Mouse (Mus musculus) olfactory bulb, adult 2 months (tissue): ENCODE measurements around the gene Gmeb1. TPM values are rescaled to one million over a fixed set of nuclear protein-coding genes. Genes with fewer than 3 reads are reported as not detected.
"Not testable (repeated sequence)": the region's sequence is repeated elsewhere in the genome, so short reads cannot be mapped to it uniquely, and the experiment has no call there.

ENCODE experiments used
- H3K27ac ChIP-seq: fragments of 200-500 bp; 2 replicates; pipeline ENCODE4 v1.5.1; 2012; ENCODE audit warnings: low read depth, low read length; ENCODE audit not compliant: insufficient read depth
- H3K4me1 ChIP-seq: fragments of 200-500 bp; 2 replicates; pipeline ENCODE4 v1.6.1; 2012; ENCODE audit warnings: low read length; ENCODE audit not compliant: control insufficient read depth, insufficient read depth
- H3K4me3 ChIP-seq: fragments of 200-500 bp; 2 replicates; pipeline ENCODE4 v1.5.1; 2012; ENCODE audit warnings: mild to moderate bottlenecking, low read depth, low read length, moderate library complexity; ENCODE audit not compliant: insufficient read depth
- CTCF ChIP-seq: fragments of 200-500 bp; IDR thresholded peaks from 2 replicates; pipeline ENCODE4 v1.5.1; 2012; ENCODE audit warnings: low read depth, mild to moderate bottlenecking, low read length, moderate library complexity; ENCODE audit not compliant: insufficient read depth
- POLR2A ChIP-seq: fragments of 200-500 bp; IDR thresholded peaks from 2 replicates; pipeline ENCODE4 v1.6.1; 2012; ENCODE audit warnings: mild to moderate bottlenecking, low read depth, low read length, moderate library complexity; ENCODE audit not compliant: insufficient read depth
- WGBS: fragments of 180-500 bp; shearing (Covaris S2); methylation state at CpG from one replicate; pipeline ENCODE4 v1.1.7; 2018; 5-methylcytosine and 5-hydroxymethylcytosine counted together
- polyA plus RNA-seq: library from polyadenylated mRNA; stranded (reverse); fragments of >200 nt; gene quantifications from 2 replicates; pipeline ENCODE4 v1.2.4, GENCODE M21; 2012; ENCODE audit warnings: low replicate concordance; ENCODE audit not compliant: missing spikeins, insufficient read depth, insufficient read length

The Gmeb1 gene
- not detected in 2 replicates for polyA plus RNA-seq

DNA sequence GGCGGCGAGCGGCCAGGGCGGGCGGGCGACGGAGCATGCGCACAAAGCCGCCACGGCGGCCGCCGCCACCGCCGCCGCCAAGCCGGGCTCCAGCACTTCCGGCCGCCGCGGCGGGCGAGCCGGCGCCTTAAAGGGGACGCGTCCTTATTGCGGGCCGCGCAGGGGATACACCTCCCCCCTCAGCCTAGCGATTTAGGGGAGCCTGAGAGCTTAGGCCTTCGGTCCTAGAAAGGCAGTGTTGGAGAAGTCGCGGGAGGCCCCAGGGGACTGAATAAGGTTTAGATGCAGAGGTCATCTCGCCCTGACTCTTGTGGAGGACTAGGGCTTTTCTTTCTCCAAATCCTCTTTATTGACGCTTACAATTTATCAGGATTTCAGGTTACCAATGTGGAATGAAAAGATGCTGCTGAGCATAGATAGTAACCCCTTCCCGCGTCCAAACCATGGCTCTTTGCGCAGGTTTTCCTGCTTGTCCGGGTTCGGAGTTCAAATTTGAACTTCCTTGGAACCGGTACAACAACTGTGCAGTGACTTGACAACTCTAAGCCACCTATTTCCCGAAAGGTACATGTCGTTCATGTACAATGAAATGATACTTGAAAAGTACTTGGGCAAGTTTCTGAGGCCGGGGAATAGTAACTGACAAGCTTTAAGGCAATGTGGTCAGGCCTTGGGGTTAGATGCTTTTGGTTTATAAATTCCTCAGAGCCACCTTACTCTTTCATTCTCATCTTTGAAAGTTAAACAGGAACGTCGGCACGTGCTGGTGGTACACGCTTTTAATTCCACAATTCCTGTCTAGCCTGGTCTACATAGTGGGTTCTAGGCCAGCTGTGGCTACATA, at the start of gene Gmeb1:
Gene Gmeb1, minus strand, starts transcription at position 89 of the 844 bp plus-strand sequence.
- Histone ChIP-seq H3K4me1 (no peaks in the 10 kb centered on the region), H3K4me3 (peak within 1 kb of the TSS; percentile 94), H3K27ac (peak within 1 kb of the TSS; percentile 99)
- 12% methylated on average over 49 of the region's 49 CpGs for WGBS
- TF ChIP-seq CTCF (no peak), POLR2A (peak; percentile 56; the same call in 1 of the 2 replicates)

DNA sequence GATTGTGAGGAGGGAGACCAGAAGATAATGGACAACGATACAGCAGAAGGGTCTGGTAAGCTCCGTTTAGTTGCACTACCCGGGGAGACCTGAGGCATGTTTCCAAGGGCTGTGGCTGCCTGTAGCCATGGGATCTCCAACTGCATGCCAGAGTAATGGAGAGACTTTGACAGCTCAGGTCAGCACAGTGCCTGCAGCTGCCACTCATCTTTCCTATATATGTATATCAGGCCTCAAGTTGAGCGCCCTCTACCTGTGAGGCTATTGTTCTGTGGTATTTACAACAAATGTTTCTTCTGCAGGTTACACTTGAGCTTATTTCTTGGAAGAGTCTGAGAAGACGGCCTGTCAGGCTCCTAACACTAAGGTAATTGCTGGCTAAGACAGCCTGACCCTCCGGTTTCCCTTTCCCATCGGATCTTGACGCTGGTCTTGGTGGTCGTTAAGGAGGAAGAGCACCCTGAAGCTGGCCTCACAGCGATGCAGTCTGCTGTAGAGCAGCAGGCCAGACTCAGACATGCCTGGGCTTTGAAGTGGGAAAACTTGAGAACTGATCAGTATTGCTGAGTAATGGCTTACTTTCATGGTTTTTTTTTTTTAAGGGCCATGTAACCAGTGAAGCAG, 48.6 kb upstream of the Gmeb1 start:
- 26% methylated on average over 10 of the region's 10 CpGs for WGBS
- TF ChIP-seq CTCF (peak; percentile 23; the same call in 1 of the 2 replicates), POLR2A (no peak)
- peaks cover 5% of the 10 kb centered on the region; the same call in 1 of the 2 replicates for H3K4me1 ChIP-seq

DNA sequence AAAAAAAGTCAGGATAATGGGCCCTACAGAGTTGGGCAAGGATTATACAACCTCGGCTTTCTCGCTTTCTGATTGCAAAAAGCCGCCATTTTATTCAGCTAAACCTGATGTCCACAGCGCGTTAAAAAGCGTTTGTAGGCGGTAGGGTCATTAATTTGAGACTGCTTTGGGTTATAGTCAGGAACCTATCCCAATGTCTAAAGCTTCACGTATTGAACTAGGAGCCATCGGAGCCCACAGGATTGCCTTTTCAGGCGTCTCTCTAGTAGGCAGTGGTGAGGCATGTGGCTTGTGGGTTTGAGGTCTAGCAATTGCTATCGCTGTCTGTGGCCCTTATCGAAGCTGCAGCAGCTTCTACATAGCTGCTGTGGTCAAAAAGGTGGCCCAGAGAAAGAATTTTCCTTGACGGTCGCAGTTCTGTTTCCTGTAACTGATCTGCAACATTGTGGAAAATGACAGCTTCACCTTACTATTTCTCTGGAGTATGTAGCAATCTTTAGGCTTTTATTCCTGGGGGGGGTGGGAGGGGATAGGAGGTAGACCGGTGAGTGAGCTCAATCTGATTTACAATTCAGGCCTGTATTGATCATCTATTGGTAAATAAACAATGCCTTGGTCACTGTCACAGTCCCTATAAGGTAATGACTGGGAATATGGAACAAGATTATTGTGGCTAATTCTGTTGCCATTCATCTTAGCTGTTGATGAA, 47.9 kb upstream of the Gmeb1 start:
- Histone ChIP-seq H3K27ac (peak overlapping the region; percentile 59), H3K4me1 (peaks cover 5% of the 10 kb centered on the region; the same call in 1 of the 2 replicates), H3K4me3 (peak overlapping the region; percentile 58)
- under 1% methylated on average over 15 of the region's 15 CpGs for WGBS
- TF ChIP-seq CTCF (no peak), POLR2A (no peak)

More for the DNA sequence above, 48.6 kb upstream of the Gmeb1 start:
- H3K27ac ChIP-seq: no peak overlapping the region
- peak overlapping the region; percentile 31 for H3K4me3 ChIP-seq

DNA sequence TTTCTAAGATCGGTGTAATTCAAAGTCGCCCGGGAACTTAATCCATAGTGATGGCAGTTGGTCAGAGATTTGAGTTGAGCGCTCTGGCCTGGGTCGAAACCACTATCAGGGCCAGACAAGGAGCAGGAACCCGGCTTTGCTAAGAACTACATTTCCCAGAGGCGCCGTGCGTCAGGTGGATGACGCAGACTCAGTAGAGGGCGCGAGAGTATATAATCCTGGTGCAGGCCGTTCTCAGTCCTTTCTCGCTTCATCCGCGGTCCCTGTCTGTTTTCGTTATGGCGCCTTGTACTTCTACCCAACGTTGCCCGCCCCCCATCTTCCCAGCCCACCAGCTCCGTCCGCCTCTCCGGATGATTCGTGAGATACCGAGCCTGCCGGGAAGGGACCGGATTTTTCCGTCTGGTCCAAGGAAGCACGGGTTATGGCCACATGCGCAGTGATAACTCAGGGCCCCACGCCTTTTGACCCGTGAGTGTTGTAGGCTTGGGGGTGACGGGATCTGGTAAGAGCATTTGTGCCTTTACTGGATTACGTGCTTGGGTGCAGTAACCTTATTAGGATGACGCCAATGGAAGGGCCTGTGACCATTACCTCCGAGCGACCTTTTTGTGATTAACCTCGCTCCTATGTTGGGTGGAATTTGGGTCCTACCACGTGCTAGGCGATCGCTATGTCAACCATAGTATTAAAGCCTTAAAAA, 47.2 kb upstream of the Gmeb1 start:
- peak overlapping the region; percentile 58 for H3K4me3 ChIP-seq
- under 1% methylated on average over 41 of the region's 41 CpGs for WGBS
- TF ChIP-seq CTCF: no peak
- TF ChIP-seq POLR2A: peak; percentile 98
- peaks cover 5% of the 10 kb centered on the region; the same call in 1 of the 2 replicates for H3K4me1 ChIP-seq
- peak overlapping the region; percentile 59 for H3K27ac ChIP-seq

DNA sequence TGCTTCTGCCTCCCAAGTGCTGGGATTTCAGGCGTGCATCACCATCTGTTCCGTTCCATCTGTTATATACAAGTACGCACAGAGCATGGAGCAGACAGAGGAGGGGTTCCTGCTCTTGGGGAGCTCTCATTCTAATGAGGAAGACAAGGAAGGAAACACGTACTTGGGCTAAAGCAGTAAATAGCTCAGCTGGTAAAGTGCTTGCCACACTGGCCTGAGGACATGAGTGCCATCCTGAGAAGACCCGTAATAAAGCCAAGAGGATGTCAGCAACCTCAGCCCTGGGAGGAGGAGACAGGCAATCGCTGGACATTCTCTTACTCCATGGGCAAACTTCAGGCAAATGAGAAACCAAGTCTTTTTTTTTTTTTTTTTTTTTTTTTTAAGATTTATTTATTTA, 44.6 kb upstream of the Gmeb1 start:
- peaks cover 15% of the 10 kb centered on the region for H3K4me1 ChIP-seq
- H3K4me3 ChIP-seq: no peak overlapping the region
- no peak for TF ChIP-seq CTCF
- no peak for TF ChIP-seq POLR2A
- no peak overlapping the region for H3K27ac ChIP-seq
- 77% methylated on average over 6 of the region's 6 CpGs for WGBS

DNA sequence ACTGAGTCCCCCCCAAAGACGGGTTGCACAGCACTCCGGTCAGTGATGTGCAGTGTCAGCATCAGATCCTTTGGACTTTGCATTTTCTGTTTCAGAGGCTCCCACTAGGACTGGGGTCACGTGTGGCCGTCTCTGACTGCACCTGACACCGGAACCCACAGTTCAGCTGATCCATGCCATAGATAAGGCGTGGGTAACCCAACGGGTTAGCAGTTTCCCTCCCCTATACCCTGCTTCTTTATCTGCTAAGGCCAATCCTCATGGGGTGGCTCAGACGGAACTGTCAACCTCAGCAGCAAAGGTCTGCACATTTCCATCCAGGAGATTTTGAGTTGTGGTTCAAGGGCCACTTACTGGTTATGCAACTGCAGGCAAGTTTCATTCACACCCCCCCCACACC, 43.9 kb upstream of the Gmeb1 start:
- H3K4me1 ChIP-seq: peaks cover 15% of the 10 kb centered on the region
- TF ChIP-seq POLR2A (no peak), CTCF (no peak)
- no peak overlapping the region for H3K4me3 ChIP-seq
- 92% methylated on average over 8 of the region's 8 CpGs for WGBS
- no peak overlapping the region for H3K27ac ChIP-seq

DNA sequence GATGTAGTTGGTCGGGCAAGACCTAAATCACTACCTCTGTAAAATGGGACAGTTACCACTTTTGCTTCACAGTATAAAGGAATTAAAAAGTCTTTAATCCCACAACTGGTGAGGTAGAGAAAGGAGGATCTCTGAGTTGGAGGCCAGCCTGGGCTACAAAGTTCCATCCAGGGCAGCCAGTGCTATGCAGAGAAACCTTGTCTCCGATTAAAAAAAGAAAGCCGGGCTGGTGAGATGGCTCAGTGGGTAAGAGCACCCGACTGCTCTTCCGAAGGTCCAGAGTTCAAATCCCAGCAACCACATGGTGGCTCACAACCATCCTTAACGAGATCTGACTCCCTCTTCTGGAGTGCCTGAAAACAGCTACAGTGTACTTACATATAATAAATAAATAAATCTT, 42.1 kb upstream of the Gmeb1 start:
- H3K27ac ChIP-seq: not testable (repeated sequence)
- 49% methylated on average over 6 of the region's 6 CpGs for WGBS
- Histone ChIP-seq H3K4me1 (peaks cover 10% of the 10 kb centered on the region), H3K4me3 (peak overlapping the region; percentile 46; the same call in 1 of the 2 replicates)

DNA sequence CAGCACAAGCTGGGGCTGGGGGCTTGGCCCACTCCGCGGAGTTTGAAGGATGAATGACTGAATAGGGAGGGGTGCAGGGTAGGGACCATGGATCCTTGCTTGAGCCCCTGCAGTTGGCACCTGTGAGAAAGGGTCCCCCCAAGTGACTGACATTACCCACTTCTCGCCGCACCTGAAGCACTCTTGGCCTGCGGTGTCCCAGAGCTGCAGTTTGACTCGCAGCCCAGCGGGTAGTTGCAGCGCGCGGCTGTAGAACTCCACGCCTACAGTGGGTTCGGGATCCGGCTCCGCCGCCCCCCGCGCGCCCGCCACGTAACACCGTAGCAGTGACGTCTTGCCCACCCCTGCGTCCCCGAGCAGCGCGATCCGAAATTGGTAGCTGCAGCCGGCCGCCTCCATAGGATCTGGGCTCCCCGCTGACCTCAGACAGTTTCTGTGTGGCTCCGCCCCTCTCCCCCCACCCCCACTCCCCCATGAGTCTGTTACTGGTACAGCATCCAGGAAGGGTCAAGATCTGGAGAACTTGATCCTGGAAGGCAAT, 41.6 kb upstream of the Gmeb1 start, which contains the start of gene Rab42:
Gene Rab42, minus strand, starts transcription at position 447 of the 541 bp plus-strand sequence.
- no peak within 1 kb of the TSS for H3K27ac ChIP-seq
- TF ChIP-seq POLR2A: peak; percentile 31; the same call in 1 of the 2 replicates
- TF ChIP-seq CTCF: no peak
- H3K4me1 ChIP-seq: peaks cover 10% of the 10 kb centered on the region
- H3K4me3 ChIP-seq: peak within 1 kb of the TSS; percentile 46
- 1% methylated on average over 31 of the region's 31 CpGs for WGBS
